Mouse (Mus musculus) ZHBTc4 (cell line): ENCODE data around the gene Cfap74.
A peak's percentile ranks its signal among the peaks of the same experiment; 100 is the strongest.
"Not testable (repeated sequence)": the region's sequence is repeated elsewhere in the genome, so short reads cannot be mapped to it uniquely, and the experiment has no call there.

Experiments
- DNase-seq: peaks from one replicate; pipeline ENCODE4 v3.0.0-alpha.2; 2011; ENCODE audit warnings: low read depth, low spot score

Gene Cfap74

GRCm38 (mm10) chr4:155408695-155409057 is 314 bp upstream of the Cfap74 start:
- no peak for DNase-seq

DNA sequence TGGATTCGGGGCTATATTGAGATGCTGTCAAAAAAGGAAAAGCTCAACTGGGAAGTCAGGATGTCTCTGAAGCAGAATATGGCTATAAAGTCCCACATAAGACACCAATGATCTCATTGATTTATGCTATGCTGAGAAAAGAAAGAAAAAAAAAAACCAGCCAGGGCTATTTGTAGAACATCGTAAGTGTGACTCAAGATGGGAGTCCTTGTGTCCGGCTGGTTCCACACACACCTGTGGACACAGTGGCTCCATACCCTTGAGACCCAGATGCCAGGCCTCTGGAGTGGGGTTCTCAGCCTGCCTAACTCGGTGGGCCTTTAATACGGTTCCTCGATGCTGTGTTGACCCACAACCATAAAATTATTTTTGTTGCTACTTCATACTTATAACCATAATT is 3.1 kb downstream of the Cfap74 start:
- no peak for DNase-seq

DNA sequence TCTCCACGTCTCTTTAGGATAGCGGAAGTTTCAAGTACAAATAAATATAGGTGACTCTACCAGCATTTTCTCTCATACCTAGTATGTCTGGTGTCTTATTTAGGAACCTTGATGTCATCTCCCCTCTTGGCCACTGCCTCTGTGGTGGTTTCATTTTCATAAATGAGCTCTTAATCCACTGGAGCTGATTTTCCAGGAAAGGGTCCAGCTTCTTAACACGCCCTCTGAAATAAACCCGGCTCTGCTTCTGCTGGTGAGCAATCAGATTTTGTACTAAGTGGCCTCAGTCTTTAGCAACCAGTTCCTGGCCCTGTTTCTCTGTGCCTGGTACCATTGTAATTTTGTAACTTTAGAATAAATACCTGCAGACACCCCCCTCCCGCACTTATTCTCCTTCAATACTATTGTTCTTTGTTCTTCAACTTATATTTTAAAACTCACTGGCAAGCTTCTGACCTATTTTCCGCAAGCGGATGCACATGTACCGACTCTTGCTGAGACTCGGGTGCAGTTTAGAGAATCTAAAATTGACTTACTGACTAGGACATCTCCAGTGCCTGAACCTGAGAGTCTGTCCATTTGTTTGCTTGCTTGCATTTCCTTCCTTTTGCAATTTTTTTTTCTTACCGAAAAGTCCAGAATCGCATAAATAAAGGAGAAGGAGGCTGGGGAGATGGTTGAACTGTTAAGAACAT is 4.8 kb downstream of the Cfap74 start:
- DNase-seq, result no peak

GRCm38 (mm10) chr4:155414656-155415235 is 5.8 kb downstream of the Cfap74 start:
- DNase-seq, result no peak

- no peak for DNase-seq
Observed at GRCm38 (mm10) chr4:155420137-155420536, 11.1 kb downstream of the Cfap74 start.

DNA sequence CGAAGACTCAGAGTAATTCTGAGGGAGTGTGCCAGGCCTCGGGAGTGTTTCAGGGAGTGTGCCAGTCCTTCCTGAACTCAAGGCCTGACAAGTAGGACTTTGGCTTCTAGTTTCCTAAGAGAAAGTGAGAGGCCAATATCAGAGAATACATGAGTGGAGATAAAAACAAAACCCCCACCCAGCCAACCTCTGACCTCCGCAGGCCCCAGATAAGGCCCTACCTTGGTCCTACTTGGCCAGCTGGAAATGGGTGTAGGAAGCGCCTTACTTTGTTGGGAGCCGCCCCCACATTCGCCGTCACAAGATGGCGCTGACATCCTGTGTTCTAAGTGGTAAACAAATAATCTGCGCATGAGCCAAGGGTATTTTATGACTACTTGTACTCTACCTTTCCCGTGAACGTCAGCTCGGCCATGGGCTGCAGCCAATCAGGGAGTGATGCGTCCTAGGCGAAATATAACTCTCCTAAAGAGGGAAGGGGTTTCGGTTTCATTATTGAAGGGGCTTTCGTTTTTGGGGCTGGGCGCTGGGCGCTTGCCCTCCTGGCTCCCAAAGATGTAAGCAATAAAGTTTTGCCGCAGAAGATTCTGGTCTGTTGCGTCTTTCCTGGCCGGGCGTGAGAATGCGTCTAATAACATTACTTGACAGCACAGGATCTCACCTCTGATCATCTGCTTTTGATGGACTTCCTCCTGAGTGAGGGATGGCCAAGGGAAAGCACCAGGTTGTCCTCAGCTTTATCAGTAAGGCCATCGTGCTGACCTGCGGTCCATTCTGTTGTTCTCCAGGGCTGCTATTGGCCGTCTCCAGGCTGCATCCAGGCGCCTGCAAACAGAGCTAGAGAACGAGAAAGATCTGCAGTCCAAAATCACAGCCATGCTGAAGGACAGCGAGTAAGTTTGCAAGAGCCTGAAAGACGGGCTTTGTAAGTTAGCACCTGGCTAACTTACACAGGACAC is 12.7 kb downstream of the Cfap74 start:
- not testable (repeated sequence) for DNase-seq

DNA sequence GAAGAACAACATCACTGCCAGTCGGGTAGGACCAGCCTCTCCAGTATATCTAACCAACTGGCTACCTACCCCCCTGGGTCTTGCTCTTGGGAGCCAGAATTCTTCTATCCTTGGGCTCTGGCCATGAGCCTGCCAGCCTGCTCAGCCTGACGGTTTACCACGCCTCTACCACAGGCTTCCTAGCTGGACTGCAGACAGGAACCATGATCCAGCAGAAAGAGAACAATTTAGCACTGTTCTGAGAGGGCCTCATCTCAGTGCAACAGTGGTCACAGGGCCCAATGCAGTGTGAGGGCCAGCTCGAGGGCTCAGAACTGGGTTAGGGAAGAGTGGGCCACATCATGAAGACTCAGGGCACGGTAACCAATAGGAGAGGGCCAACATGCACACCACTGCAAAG is 15.0 kb downstream of the Cfap74 start:
- no peak for DNase-seq

GRCm38 (mm10) chr4:155426272-155426671 is 17.3 kb downstream of the Cfap74 start:
- no peak for DNase-seq

- no peak for DNase-seq
Observed at GRCm38 (mm10) chr4:155428442-155428841, 19.5 kb downstream of the Cfap74 start.

DNA sequence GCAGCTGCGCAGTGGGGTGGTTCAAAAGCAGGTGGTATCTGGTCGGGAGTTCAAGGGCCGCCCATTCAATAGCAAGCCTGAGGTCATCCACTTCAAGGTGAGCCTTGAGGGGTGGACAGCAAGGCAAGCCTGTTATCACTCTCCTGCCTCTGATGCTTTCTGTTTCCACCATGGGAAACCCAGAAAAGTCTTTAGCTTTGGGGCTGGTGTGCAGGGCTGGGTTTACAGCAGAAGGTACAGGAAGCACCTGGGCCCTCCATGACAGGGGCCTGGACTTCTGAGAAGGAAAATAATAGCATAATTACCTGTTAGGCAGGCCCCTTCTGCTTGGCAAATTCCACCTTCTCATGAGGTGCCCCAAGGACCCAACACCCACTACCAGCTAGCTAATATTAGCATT is 20.2 kb downstream of the Cfap74 start:
- DNase-seq, result no peak

DNA sequence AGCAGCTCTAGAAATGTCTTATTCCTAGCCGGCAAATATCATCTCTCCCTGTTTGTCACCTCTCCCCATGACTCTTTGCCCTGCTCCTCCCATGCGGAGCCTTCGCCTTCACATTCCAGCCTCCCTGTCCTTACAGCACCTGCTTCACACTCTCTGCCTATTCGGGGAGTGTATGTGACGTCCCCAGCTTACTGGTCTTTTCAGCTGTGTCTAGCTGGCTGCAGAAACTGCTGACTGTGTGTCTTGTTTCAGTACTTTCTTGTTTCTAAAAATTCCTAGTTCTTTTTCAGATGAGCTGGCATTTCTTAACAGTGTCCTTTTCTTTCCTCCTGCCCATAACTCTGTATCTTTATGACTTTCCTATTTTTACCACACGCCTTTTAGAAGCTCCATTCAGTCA is 23.4 kb downstream of the Cfap74 start:
- no peak for DNase-seq

DNA sequence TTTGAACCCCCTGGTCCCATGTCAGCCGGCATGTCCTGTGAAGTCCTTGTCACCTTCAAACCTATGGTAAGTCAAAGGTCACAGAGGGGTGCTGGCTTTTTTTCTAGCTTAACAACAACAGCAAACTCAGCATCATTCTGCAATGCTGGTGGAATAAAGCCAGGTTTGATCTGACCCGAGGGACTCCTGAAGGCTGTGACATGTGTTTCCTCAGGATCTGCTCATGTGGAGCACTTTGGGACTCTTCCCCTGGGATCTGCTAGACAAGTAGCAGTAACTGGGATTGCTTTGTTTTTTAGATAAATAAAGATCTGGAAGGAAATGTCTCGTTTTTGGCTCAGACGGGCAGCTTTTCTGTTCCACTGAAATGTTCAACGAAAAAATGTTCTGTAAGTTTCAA is 25.0 kb downstream of the Cfap74 start:
- no peak for DNase-seq

- DNase-seq, result no peak
Observed at GRCm38 (mm10) chr4:155442808-155443207, 33.8 kb downstream of the Cfap74 start.

GRCm38 (mm10) chr4:155451597-155451996 is 42.6 kb downstream of the Cfap74 start:
- DNase-seq, result peak; percentile 65

- DNase-seq, result no peak
Observed at GRCm38 (mm10) chr4:155458575-155458974, 49.6 kb downstream of the Cfap74 start.

DNA sequence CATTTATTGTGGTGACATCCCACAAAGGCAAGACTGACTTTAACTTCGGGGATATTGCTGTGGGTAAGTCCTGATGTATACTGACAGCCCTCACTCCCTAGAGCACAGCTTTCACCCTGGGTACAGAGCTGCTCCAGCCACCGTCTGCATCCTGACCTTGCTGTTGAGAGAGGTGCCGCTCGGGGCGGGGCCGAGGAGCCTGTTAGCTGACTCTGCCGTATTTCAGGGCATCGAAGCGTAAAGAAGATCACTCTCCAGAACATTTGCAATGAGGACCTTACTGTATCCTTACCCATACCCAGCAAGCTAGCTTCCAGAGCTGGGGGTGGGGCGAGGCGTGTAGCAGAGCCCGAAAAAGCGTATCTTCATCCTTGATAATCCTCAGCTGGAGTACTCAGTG is 54.1 kb downstream of the Cfap74 start:
- no peak for DNase-seq

DNA sequence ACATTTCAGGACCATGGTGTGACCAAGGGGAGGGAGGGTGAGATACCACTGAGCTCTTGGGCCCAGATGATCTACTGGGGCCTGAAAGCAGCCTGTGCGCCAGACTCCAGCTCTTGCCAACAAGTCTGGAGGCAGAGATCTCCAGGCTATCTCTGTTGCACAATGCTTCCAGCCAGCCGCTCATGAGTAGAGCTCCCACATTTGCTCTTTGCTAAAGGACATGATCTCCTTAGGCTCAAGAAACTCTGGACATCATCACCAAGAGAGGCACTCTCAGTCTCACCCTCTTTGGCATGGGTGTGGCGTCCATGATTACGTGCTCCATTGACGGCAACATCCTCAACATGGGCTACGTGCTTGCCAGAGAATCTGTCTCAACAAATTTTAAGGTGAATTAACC is 54.6 kb downstream of the Cfap74 start:
- no peak for DNase-seq

- DNase-seq, result no peak
Observed at GRCm38 (mm10) chr4:155464061-155464460, 55.1 kb downstream of the Cfap74 start.

GRCm38 (mm10) chr4:155465607-155466006 is 56.6 kb downstream of the Cfap74 start:
- no peak for DNase-seq

- no peak for DNase-seq
Observed at GRCm38 (mm10) chr4:155466080-155466479, 57.1 kb downstream of the Cfap74 start.

GRCm38 (mm10) chr4:155467237-155468010 is 58.4 kb downstream of the Cfap74 start:
- DNase-seq, result no peak

- peak; percentile 95 for DNase-seq
Observed at GRCm38 (mm10) chr4:155468952-155469351, 60.0 kb downstream of the Cfap74 start, which contains the start of gene Tmem52. Gene Tmem52, plus strand, starts transcription at chr4:155469114.
